Mouse (Mus musculus) MEL (cell line): ENCODE results near the gene Gk5.

Experiments
- CHD1 ChIP-seq: IDR thresholded peaks from 2 replicates; pipeline ENCODE4 v1.6.1; 2012; ENCODE audit warnings: low read depth, mild to moderate bottlenecking, inconsistent platforms, low read length, improper control_type of control experiment
- CTCF ChIP-seq, 3 experiments: IDR thresholded peaks in 2 of 3; conservative IDR thresholded peaks in 1 of 3; 2 replicates each; pipeline ENCODE4 v1.5.1; 2011 to 2012; ENCODE audit warnings: low read length in 3 of 3, low read depth in 2 of 3, mild to moderate bottlenecking in 2 of 3, improper control_type of control experiment in 1 of 3, inconsistent platforms in 1 of 3, mixed read lengths in 1 of 3, moderate library complexity in 1 of 3; ENCODE audit not compliant: control insufficient read depth in 1 of 3, insufficient read depth in 1 of 3, poor library complexity in 1 of 3, severe bottlenecking in 1 of 3
- GATA1 ChIP-seq: IDR thresholded peaks from 2 replicates; pipeline ENCODE4 v1.6.1; 2011; ENCODE audit warnings: low read depth, low read length, improper control_type of control experiment
- MYC ChIP-seq: IDR thresholded peaks from 2 replicates; pipeline ENCODE4 v1.6.1; 2011; ENCODE audit warnings: low read depth, mild to moderate bottlenecking, low read length, improper control_type of control experiment, moderate library complexity
- NRF1 ChIP-seq: IDR thresholded peaks from 2 replicates; pipeline ENCODE4 v1.6.1; 2014; ENCODE audit warnings: low read depth, mild to moderate bottlenecking, inconsistent platforms, low read length, improper control_type of control experiment, moderate library complexity; ENCODE audit not compliant: poor library complexity, insufficient read depth, severe bottlenecking
- POLR2A ChIP-seq, 2 experiments: IDR thresholded peaks; 2 replicates each; pipeline ENCODE4 v1.6.1; 2011 to 2012; ENCODE audit warnings: low read length in 2 of 2, mild to moderate bottlenecking in 2 of 2, control low read depth in 1 of 2, improper control_type of control experiment in 1 of 2, low read depth in 1 of 2, moderate library complexity in 1 of 2; ENCODE audit not compliant: control insufficient read depth in 1 of 2, insufficient read depth in 1 of 2, poor library complexity in 1 of 2
- POLR2AphosphoS2 ChIP-seq: IDR thresholded peaks from 2 replicates; pipeline ENCODE4 v1.6.1; 2011; ENCODE audit warnings: low read length, improper control_type of control experiment
- USF1 ChIP-seq: IDR thresholded peaks from 2 replicates; pipeline ENCODE4 v1.6.1; 2014; ENCODE audit warnings: low read depth, mild to moderate bottlenecking, inconsistent platforms, low read length, improper control_type of control experiment, moderate library complexity

GRCm38 (mm10) chr9:96203663-96204062 lies 84.5 kb downstream of the Gk5 start:
- TF ChIP-seq CTCF (IDR thresholded peaks at IDR 0.05 in 2 of 3, conservative IDR thresholded peaks at IDR 0.05 in 1 of 3; ENCODE audit: control insufficient read depth in 1 of 3, insufficient read depth in 1 of 3, low read depth in 2 of 3, low read length in 3 of 3, poor library complexity in 1 of 3, severe bottlenecking in 1 of 3) (no peak), NRF1 (no peak), USF1 (no peak), POLR2A (IDR thresholded peaks at IDR 0.05; ENCODE audit: control insufficient read depth in 1 of 2, insufficient read depth in 1 of 2, low read depth in 1 of 2, low read length in 2 of 2, poor library complexity in 1 of 2) (no peak), MYC (no peak), GATA1 (no peak), POLR2AphosphoS2 (no peak), CHD1 (no peak)
